Mouse (Mus musculus): Measurements from ENCODE around the gene Msgn1.

The Msgn1 gene

GRCm38 (mm10) chr12:11208872-11209271, at the start of gene Msgn1:
Gene Msgn1 (minus strand): TSS chr12:11208972.
- no peak for TF ChIP-seq GATA4 (IDR thresholded peaks at IDR 0.05; ENCODE audit: insufficient replicate concordance, low read length)

DNA sequence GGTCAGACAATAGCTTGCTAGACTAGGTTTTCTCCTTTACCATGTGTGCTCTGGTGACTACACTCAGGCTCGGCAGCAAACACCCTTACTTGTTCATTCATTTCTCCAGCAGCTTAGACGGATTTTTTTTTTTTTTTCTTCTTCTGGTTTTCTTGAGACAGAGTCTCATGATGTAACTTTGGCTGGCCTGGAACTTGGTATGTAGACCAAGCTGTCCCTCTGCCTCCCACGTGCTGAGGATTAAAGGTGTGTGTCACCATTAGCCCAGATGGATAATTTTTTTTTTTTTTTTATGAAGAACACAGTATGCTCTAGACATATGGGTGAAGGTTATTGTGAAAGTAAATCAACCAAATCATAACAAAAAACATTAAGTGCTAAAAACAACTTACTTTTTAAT, 41.5 kb upstream of the Msgn1 start:
- TF ChIP-seq GATA4 (IDR thresholded peaks at IDR 0.05; ENCODE audit: insufficient replicate concordance, low read length) = no peak

GRCm38 (mm10) chr12:11247460-11247859, 38.7 kb upstream of the Msgn1 start:
- no peak for TF ChIP-seq GATA4 (IDR thresholded peaks at IDR 0.05; ENCODE audit: insufficient replicate concordance, low read length)

DNA sequence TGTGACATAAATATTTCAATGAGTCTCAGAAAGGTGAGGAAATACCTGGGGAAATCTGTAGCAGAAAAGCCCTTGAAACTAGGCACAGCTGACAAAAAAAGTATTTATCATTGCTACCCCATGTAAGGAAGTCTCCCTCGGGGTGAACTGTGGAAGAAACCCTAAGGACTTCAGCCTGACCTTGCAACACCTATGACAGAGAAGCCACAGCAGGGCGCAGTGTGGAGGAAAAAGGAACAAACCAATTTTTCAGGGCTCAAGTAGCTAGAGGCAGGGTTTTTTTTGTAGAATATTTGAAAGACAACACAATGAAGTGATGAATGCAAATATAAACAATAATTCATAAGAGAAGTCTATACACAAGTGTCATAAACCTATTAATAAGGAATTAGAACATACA, 27.2 kb upstream of the Msgn1 start:
- no peak for TF ChIP-seq GATA4 (IDR thresholded peaks at IDR 0.05; ENCODE audit: insufficient replicate concordance, low read length)

DNA sequence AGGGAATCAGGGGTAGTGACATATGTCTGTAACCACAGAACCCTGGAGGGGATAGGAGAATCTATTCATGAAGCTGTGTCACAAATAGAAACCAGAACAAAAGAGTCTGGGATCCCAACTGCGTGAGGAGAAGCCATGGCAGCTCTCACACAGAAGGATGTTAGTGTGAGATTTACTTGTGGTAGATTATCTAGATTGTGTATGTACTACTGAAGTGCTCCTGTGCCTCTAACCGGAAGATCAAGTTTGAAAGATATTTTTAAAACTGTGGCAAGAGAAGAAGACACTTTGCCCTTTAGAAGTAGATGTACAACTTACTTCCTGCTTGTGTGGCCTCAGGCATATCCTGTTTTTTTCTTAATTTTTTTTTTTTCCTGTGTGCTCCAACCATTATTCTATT, 21.5 kb upstream of the Msgn1 start:
- TF ChIP-seq GATA4 (IDR thresholded peaks at IDR 0.05; ENCODE audit: insufficient replicate concordance, low read length) = no peak

- peak; percentile 56; the same call in 1 of the 2 replicates for TF ChIP-seq GATA4 (IDR thresholded peaks at IDR 0.05; ENCODE audit: insufficient replicate concordance, low read length)
These were observed 17.9 kb upstream of the Msgn1 start for GRCm38 (mm10) chr12:11226529-11227268.

DNA sequence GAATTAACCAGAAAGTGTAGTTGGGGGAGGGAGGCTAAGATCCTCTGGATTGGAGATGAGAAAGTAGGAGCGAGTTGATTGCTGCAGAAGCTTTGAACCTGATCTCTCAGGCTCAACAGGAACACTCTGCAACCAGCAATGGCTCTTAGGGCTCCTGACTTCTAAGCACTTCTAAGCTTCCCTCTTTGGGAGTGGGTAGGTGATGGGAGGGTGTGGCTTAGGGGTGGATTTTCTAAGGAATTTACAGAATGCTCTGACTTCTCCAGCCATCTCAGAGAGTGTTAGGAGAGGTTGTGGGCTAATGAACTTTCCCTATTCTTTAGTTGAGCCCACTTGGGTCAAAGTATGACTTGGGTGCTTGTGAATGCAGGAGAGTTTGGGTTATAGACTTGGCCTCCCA, 17.4 kb upstream of the Msgn1 start:
- TF ChIP-seq GATA4 (IDR thresholded peaks at IDR 0.05; ENCODE audit: insufficient replicate concordance, low read length) = no peak

- TF ChIP-seq GATA4 (IDR thresholded peaks at IDR 0.05; ENCODE audit: insufficient replicate concordance, low read length) = no peak
These were observed 15.9 kb upstream of the Msgn1 start for GRCm38 (mm10) chr12:11224722-11225121.

DNA sequence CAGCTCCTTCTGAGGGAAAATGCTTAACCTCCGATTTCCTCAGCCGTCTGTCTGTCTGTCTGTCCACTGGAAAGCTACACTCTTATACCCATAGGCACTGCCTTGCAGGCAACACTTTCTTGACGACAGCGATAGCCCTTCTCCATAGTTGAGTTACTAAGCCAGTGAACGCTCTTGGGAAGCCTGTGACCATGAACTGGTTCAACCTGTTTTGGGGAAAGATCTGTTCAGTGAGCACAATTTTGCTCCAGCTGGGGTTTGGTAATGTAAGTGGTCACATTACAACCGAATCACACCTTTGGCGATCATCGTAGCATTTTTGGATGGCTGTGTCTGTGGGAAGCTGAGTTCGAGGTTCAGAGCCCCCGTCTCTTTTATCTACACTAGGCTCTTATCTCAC, 14.3 kb upstream of the Msgn1 start:
- TF ChIP-seq GATA4 (IDR thresholded peaks at IDR 0.05; ENCODE audit: insufficient replicate concordance, low read length) = no peak

- no peak for TF ChIP-seq GATA4 (IDR thresholded peaks at IDR 0.05; ENCODE audit: insufficient replicate concordance, low read length)
These were observed 13.8 kb upstream of the Msgn1 start for GRCm38 (mm10) chr12:11222566-11222965.

- TF ChIP-seq GATA4 (IDR thresholded peaks at IDR 0.05; ENCODE audit: insufficient replicate concordance, low read length) = no peak; the same call in 1 of the 2 replicates
These were observed 13.0 kb upstream of the Msgn1 start for GRCm38 (mm10) chr12:11221524-11222330.

DNA sequence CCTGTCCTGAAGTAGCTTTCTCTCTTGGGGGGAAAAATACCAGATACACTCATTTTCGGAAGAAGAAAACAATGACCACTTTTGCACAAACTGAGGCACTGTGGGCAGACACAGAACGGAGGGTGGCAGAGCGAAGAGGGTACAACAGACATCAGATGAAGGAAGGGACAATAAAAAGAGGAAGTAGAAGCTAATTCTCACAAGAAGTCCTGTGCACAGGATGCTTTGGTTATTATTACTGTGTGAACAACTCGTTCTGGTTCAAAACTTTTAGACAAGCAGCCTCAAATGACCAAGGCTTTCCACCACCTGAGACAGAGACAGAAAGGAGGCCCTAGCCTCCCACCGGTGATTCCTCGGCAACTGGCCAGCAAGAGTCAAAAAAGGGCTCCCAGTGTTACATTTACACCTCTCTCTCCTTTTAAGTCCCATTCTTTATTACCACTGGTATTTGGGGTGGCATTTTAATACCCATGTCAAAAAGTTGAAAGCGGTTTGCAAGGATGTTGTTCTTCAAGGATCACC, 9.0 kb upstream of the Msgn1 start:
- TF ChIP-seq GATA4 (IDR thresholded peaks at IDR 0.05; ENCODE audit: insufficient replicate concordance, low read length) = no peak

DNA sequence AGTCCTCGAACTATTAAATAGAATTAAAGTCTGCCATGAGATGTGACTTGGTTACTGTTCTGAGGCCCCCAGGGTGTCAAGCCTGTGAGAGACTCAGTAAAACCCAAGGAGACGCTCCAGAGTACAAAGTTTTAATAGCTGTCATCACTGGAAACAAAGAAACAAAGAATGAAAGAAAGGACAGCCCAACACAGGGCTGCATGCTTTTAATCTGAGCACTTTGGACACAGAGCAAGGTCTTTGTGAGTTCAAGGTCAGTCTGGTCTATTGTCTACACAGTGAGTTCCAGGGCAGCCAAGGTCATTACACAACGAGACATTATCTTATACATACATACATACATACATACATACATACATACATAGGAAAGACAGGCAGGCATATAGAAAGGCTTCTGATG, 7.7 kb upstream of the Msgn1 start:
- TF ChIP-seq GATA4 (IDR thresholded peaks at IDR 0.05; ENCODE audit: insufficient replicate concordance, low read length) = no peak

GRCm38 (mm10) chr12:11215555-11215954, 6.8 kb upstream of the Msgn1 start:
- no peak for TF ChIP-seq GATA4 (IDR thresholded peaks at IDR 0.05; ENCODE audit: insufficient replicate concordance, low read length)

- TF ChIP-seq GATA4 (IDR thresholded peaks at IDR 0.05; ENCODE audit: insufficient replicate concordance, low read length) = no peak
These were observed 6.0 kb upstream of the Msgn1 start for GRCm38 (mm10) chr12:11214776-11215175.

DNA sequence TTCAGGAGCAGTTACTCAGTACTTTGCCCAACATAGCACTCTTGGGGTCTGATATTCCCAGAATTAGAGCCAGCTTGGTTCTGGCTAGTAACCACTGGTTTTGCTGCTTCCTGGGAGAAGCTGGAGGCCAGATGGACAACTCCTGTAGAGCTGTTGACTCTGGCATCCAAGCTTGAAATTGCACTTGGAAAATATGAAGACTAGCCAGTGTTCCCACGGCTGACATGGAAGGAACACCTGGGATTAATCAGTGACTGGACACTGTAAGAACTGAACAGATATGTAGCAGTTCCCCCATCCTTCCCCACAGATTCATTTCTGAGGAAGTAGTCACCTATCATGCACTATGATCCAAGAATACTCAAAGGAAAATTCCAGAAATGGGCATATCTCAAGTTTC, 4.1 kb upstream of the Msgn1 start:
- TF ChIP-seq GATA4 (IDR thresholded peaks at IDR 0.05; ENCODE audit: insufficient replicate concordance, low read length) = no peak

Measured in liver, adult (tissue).